Mouse (Mus musculus): ENCODE data around the gene Stk36. TPM values are rescaled to one million over a fixed set of nuclear protein-coding genes. Genes with fewer than 3 reads are reported as not detected.

Gene Stk36
- polyA plus RNA-seq (2011; ENCODE audit: insufficient read depth, insufficient read length, low replicate concordance, missing spikeins), result 0.70 and 1.6 TPM in 2 replicates

DNA sequence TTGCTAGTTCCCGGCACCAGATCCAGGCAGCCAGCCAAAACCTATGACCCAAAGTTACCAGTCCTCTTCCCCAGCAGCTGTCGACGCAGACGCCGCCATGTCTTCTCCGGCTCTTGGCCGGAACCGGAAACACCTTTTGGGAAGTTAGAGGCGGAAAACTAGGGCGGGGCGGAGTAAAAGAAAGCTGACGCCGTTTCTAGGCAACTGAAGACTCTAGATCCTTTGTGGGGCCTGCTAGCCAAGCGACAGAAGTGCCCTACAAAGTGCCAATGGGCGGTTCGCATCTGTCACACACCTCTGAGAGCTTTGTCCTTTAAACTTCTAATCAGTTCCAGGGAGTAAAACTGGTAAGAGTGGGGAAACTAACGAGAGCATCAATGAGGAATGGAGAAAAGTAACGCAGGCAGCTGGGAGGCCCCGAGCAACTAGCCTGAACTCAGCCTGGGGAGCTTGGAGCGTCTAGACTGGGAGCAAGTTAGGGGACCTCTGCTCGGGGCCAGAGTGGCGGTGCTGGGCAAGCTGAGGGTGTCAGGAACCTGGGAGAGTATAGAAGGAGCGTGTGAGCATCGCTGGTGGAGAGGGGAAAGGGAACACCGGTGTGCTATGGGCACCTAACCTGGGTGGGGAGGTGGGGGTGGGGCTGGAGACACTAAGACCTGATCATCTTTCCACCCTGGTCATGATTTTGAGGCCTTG is at the start of gene Stk36, which contains the start of gene Rnf25:
Gene Stk36 (plus strand): TSS at position 179 of the 696 bp plus-strand sequence.
Gene Rnf25 (minus strand): TSS at position 131 of the 696 bp plus-strand sequence.
- 18% methylated on average over 25 of the region's 25 CpGs for WGBS
- TF ChIP-seq POLR2A (IDR thresholded peaks at IDR 0.05; ENCODE audit: borderline replicate concordance, control insufficient read depth, low read depth, low read length) (peak; percentile 69; the same call in 1 of the 2 replicates), CTCF (IDR thresholded peaks at IDR 0.05; ENCODE audit: control insufficient read depth, insufficient read depth, low read length) (no peak)

DNA sequence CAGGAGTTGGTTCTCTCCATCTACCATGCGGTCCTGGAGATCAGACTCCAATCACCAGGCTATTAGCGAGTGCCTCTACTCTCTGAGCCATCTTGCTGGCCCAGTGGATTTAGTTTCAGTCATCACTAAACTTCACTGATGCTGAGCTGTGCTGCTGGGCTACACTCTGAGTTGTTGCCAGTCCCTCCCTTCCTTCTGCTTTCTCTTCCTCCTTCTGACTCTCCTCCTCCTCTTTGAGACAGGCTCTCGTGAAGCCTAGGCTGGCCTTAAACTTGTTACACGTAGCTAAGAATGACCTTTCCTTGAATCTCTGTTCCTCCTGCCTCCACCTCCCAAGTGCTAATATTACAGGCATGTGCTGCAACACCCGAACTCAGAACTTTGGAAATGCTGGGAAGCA is 42.2 kb upstream of the Stk36 start:
- no peak overlapping the region for H3K27ac ChIP-seq (ENCODE audit: control insufficient read depth, insufficient read depth, low read depth, low read length, poor library complexity)
- 74% methylated on average over 5 of the region's 5 CpGs for WGBS
- TF ChIP-seq CTCF (IDR thresholded peaks at IDR 0.05; ENCODE audit: control insufficient read depth, insufficient read depth, low read length), result no peak
- no peak for TF ChIP-seq POLR2A (IDR thresholded peaks at IDR 0.05; ENCODE audit: borderline replicate concordance, control insufficient read depth, low read depth, low read length)
- no peaks in the 10 kb centered on the region for H3K4me1 ChIP-seq (ENCODE audit: control insufficient read depth, insufficient read depth, low read length)
- no peak overlapping the region for H3K4me3 ChIP-seq (replicated peaks; ENCODE audit: control insufficient read depth, low read depth, low read length)

More for the DNA sequence above, at the start of gene Stk36, which contains the start of gene Rnf25:
- peak within 1 kb of the TSS; percentile 92 for H3K4me3 ChIP-seq (replicated peaks; ENCODE audit: control insufficient read depth, low read depth, low read length)
- H3K4me1 ChIP-seq (ENCODE audit: control insufficient read depth, insufficient read depth, low read length), result no peaks in the 10 kb centered on the region; the same call in 1 of the 2 replicates
- H3K27ac ChIP-seq (ENCODE audit: control insufficient read depth, insufficient read depth, low read depth, low read length, poor library complexity), result peak within 1 kb of the TSS; percentile 65

DNA sequence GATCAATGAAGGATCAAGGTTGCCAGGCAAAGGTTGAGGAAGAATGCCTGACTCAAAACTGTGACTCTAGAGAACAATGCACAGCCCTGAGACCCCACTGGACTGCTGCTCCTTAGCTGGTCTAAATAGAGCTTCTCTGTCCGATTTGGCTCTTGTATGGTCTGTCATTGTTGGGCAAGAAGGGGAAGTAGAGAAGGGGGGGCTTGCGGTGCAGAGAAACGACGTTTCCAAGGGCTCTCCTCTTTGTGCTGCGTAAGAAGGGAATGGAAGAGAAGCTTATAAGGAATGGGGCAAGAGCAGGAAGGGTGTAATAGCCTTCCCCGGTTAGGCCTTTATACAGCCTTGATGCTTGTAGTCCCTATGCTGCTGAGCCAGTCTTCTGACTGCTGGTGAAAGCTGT is 35.4 kb upstream of the Stk36 start:
- no peak overlapping the region for H3K27ac ChIP-seq (ENCODE audit: control insufficient read depth, insufficient read depth, low read depth, low read length, poor library complexity)
- no peak for TF ChIP-seq POLR2A (IDR thresholded peaks at IDR 0.05; ENCODE audit: borderline replicate concordance, control insufficient read depth, low read depth, low read length)
- TF ChIP-seq CTCF (IDR thresholded peaks at IDR 0.05; ENCODE audit: control insufficient read depth, insufficient read depth, low read length), result no peak
- 34% methylated on average over 6 of the region's 6 CpGs for WGBS

DNA sequence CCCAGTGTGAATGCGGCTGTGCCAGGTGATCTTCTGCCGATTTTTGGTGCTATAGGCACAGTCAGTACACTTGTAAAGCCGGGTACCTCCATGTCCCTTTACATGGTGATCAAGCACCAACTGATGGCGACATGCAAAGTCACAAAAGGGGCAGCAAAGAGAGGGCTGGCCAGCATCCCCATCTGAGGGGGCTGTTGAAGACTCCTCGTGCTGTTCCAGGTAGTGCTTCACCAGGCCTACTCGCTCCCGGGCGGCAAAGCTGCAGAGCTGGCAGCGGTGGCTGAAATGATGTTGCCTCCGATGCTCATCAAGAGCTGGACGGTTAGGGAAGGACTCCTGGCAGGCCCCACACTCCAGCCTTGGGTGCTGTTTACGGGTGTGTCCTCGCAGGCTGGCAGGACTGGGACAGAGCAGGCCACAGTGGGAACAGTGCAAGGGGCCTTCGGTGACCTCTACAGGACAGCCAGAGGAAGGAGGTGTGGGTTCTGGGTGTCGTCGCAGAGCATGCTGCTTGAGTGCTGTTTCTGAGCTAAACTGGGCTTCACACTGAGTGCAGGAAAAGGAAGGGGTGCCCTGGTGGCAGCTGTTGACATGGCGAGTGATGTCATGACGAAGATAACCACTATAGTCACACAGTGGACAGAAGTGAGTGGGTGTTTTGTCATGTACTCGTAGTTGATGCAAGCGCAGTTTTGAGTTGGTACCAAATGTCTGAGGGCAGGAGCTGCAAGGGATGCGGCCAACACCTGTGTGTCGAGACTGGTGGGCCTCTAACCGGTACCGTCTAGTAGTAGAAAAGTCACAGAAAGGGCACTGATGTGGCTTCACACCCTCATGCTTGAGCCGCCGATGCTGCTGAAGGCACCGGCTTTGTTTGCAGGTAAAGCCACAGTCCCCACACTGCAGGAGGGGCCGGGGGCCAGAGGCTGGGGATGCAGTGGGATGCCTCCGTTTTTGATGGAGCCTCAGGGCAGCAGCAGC is 31.2 kb upstream of the Stk36 start:
- TF ChIP-seq POLR2A (IDR thresholded peaks at IDR 0.05; ENCODE audit: borderline replicate concordance, control insufficient read depth, low read depth, low read length) (no peak), CTCF (IDR thresholded peaks at IDR 0.05; ENCODE audit: control insufficient read depth, insufficient read depth, low read length) (no peak)
- Histone ChIP-seq H3K4me1 (ENCODE audit: control insufficient read depth, insufficient read depth, low read length) (no peaks in the 10 kb centered on the region), H3K4me3 (replicated peaks; ENCODE audit: control insufficient read depth, low read depth, low read length) (no peak overlapping the region), H3K27ac (ENCODE audit: control insufficient read depth, insufficient read depth, low read depth, low read length, poor library complexity) (no peak overlapping the region)
- WGBS, result 91% methylated on average over 29 of the region's 29 CpGs

More for the DNA sequence above, 35.4 kb upstream of the Stk36 start:
- Histone ChIP-seq H3K4me1 (ENCODE audit: control insufficient read depth, insufficient read depth, low read length) (no peaks in the 10 kb centered on the region), H3K4me3 (replicated peaks; ENCODE audit: control insufficient read depth, low read depth, low read length) (no peak overlapping the region)

DNA sequence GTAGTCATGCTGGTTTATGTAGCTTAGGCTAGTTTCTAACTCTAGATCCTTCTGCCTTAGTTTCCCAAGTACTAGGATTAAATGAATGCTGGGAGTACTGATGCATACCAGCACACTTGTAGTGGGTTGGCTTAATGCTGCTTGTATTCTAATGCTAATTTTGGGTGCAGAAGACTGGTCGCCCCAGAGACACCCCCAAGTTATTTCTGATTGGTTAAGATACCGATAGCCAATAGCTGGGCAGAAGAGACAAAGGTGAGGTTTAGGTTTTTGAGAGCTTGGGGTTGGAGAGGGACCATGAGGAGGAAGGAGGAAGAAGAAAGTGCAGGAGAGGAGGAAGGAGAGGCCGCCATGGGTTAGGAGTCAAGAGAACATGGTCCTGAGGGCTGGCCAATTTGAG is 18.6 kb upstream of the Stk36 start:
- TF ChIP-seq CTCF (IDR thresholded peaks at IDR 0.05; ENCODE audit: control insufficient read depth, insufficient read depth, low read length), result no peak
- no peak for TF ChIP-seq POLR2A (IDR thresholded peaks at IDR 0.05; ENCODE audit: borderline replicate concordance, control insufficient read depth, low read depth, low read length)
- WGBS, result 82% methylated on average over 3 of the region's 3 CpGs
- no peaks in the 10 kb centered on the region; the same call in 1 of the 2 replicates for H3K4me1 ChIP-seq (ENCODE audit: control insufficient read depth, insufficient read depth, low read length)
- no peak overlapping the region for H3K4me3 ChIP-seq (replicated peaks; ENCODE audit: control insufficient read depth, low read depth, low read length)
- no peak overlapping the region for H3K27ac ChIP-seq (ENCODE audit: control insufficient read depth, insufficient read depth, low read depth, low read length, poor library complexity)

DNA sequence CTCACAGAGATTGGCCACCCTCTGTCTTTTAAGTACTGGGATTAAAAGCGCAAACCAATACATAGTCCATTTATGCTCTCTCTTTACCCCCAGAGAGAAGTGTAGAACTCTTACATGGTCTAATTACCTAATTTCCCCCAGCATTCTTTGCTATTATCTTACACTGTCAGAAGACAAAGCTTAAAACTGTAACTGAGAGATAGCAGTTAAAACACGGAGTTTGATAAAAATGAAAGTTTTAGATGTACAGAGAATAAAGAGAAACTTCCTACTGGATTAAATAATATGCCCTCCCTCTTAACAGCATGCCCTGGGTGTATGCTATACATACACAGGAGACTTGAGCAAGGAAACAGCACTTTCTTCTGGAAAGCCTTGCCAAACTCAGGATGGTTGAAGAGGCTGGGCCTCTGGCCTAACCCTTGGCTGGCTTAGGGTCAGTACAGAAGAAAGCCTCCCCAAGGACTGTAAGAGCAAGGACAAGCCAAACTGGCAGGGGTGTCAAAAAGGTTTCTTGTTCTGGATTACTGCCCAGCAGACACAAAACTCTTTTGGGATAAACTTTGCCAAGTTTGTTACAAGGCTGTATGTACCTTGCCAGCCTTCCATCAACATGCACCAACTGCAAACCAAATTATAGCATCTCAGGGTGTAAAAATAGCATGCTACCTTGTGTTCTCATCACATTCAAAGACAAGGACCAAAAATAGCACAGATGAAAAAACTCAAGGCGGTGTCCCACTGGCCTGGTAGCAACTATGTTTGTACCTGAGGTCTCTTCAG is 16.4 kb upstream of the Stk36 start:
- H3K4me3 ChIP-seq (replicated peaks; ENCODE audit: control insufficient read depth, low read depth, low read length), result no peak overlapping the region
- peaks cover 1% of the 10 kb centered on the region for H3K4me1 ChIP-seq (ENCODE audit: control insufficient read depth, insufficient read depth, low read length)
- TF ChIP-seq POLR2A (IDR thresholded peaks at IDR 0.05; ENCODE audit: borderline replicate concordance, control insufficient read depth, low read depth, low read length) (no peak), CTCF (IDR thresholded peaks at IDR 0.05; ENCODE audit: control insufficient read depth, insufficient read depth, low read length) (no peak)
- 75% methylated on average over 3 of the region's 3 CpGs for WGBS
- H3K27ac ChIP-seq (ENCODE audit: control insufficient read depth, insufficient read depth, low read depth, low read length, poor library complexity), result no peak overlapping the region

DNA sequence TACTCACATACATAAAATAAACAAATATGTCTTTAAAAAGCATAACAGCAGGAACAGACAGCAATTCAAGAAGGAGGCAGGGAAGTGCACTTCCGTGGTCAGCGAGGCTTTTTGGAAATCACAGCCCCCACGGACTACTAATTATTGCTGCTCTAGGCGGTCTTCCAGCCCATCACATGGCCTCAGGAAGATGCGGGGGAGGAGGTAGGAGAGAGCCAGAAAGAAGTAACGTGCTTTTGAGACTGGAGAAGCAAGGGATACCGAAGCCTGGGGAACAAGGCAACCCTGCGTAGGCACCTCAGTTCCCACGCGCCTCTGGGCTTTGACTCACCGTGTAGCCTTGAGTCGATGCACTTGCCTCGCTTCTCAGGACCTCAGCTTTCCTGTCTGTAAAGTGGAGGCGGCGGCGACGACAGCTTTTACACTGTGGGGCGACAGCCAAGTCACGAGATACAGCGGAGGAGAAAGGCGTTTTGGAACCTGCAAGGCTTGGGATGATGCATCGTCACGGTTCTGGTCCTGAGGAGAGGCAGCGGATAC is 13.9 kb upstream of the Stk36 start:
- under 1% methylated on average over 24 of the region's 24 CpGs for WGBS
- H3K4me1 ChIP-seq (ENCODE audit: control insufficient read depth, insufficient read depth, low read length), result peaks cover 1% of the 10 kb centered on the region
- H3K4me3 ChIP-seq (replicated peaks; ENCODE audit: control insufficient read depth, low read depth, low read length), result peak overlapping the region; percentile 93
- TF ChIP-seq CTCF (IDR thresholded peaks at IDR 0.05; ENCODE audit: control insufficient read depth, insufficient read depth, low read length) (no peak), POLR2A (IDR thresholded peaks at IDR 0.05; ENCODE audit: borderline replicate concordance, control insufficient read depth, low read depth, low read length) (no peak)
- peak overlapping the region; percentile 73 for H3K27ac ChIP-seq (ENCODE audit: control insufficient read depth, insufficient read depth, low read depth, low read length, poor library complexity)

Data from bone marrow, adult 2 months (tissue).